Mouse (Mus musculus) forelimb bud, embryonic 11.5 days (tissue): Measurements from ENCODE around the gene Fbxw8.

Experiments
- DNase-seq: peaks from one replicate; pipeline ENCODE4 v3.0.0-alpha.2; 2012; ENCODE audit warnings: low read depth, low spot score

The Fbxw8 gene

DNA sequence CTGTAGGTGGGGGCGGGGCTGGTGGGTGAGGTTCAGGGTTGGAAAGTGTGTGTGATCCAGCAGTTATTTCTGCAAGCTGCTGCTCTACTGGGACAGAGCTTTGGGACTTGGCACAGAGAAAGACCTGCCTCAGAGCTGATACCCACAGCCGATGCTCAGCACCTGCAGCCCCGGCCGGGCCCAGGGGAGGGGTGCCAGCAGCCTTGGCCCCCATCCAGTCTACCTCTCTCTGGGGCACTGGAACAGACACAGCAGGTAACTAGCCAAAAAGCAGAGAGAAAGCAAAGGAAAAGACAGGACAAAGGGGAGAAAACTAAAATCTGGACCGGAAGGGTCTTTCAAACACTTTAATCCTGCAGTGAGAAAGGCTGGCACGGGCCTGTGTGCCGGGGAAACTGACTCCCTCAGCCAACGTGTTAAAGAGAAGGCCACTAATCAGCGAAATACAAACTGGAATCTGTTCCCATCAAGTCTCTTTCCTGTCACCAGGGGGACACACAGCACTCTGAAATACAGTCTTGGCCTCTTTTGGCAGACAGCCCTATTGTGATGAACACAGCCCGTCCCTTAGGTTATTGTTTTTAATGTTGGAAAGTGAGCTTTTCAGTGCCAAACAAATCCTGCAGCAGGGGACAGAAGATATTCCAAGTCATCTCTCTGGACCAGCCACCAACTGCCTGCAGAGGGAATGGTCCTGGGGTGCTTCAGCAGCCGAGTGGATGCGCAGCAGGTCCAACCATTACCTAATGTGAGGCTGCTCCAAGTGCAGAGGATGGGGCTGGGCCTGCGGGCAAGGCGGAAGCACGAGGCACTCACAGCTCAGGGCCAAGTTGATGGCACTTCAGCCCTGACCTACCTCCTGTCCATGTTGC, 78.3 kb downstream of the Fbxw8 start:
- DNase-seq: no peak

DNA sequence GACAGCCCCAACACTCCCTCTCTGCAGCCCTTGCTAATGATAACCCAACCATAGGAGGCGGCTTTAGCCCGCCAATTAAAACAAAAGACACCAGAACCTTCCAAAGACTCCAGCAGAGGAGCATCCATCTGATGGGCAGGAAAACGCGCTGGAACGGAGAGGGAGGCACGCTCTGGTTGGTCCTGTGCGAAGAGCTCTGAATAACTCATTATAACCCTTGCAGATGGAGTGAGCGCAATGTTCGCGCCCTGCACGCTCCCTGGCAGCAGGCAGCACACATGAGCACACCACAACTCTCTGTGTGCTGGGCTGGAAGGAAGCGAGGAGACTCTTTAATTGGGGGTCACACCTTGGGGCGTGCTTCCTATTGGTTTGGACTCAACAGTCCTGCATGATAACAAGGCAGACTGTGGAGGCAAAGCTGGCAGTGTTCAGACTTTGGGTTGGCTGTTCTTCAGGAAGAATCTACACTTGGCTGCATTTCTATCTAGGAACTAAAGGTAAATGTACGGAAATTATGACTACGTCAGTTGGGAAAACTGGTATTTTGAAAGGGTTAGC, 82.0 kb downstream of the Fbxw8 start:
- DNase-seq: no peak

DNA sequence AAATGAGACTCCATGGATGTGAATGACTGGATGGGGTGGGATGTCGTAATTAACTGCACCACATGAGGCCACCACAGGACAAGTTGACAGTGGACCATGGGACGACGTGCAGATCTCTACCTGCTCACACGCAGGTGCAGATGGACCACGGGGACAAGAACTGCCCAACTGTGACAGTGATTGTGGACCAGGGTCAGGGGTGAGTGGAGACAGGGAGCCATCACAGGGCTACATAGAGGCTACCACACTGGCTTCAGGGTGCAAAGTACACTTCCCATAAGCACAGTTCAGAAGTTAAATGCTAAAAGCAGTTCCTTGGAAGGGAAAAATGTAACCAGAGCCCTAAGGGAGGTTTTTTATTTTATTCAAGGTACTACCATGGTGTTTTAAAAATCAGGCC, 83.5 kb downstream of the Fbxw8 start:
- no peak for DNase-seq

DNA sequence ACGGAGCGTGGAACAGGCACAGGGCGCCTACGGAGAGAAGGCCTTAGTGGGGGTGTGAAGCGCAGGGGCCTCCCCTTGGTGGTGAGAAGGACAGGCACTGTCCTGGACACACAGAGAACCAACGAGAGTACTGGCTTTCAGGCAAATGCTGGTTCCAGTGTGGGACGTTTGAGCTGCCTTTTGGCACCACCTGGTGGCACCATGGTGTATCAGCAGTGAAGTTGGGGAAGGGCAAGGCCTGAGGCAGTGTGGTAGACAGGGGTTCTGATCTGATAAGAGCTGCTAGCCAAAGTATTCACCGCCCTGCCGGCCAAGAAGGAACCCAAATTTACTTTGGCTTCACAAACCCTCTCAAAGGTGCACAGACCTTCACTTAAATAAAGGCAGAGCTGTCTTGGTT, 85.9 kb downstream of the Fbxw8 start:
- DNase-seq: peak; percentile 71

DNA sequence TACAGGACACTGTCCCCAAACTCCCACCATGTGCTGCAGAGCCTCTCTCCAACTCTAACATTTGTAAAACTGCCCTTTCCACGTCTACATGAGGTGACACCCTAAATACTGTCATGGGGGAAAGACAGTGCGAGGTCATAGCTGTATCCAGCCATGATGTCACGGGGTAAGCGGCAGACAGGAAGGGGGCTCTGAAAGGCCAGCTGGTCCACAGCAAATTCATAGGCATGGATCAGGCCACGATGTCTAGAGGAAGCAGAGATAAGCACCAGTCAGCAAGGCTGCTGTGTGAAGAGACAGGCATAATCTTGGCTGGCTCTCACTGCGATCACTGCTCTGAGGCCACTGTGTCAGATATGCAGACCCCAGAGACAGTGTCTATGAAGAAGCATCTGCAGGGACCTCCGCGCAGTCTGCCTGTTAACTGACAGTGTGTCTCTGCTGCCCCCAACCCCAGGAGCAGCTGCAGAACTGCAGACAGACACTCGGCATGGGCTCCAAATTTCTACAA, 87.2 kb downstream of the Fbxw8 start:
- DNase-seq: no peak

DNA sequence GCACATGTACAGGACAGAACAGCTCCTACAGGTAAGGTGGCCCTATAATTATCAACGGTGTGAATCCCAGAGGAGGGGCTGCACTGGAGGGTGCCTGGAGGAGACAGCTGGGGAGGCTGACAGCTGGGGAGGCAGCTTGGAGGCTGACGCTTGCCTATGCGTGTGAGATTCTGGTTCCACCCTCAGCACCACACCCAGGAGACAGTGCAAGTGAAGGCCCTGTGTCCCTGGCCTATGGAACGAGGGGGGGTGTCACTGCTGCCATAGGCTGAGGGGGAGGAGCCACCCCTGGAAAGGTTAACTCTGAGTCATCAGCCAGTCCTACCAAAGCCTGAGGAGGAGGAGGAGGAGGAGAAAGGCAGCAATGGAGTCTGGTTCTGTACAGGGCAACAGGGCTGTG, 87.7 kb downstream of the Fbxw8 start:
- DNase-seq: no peak

DNA sequence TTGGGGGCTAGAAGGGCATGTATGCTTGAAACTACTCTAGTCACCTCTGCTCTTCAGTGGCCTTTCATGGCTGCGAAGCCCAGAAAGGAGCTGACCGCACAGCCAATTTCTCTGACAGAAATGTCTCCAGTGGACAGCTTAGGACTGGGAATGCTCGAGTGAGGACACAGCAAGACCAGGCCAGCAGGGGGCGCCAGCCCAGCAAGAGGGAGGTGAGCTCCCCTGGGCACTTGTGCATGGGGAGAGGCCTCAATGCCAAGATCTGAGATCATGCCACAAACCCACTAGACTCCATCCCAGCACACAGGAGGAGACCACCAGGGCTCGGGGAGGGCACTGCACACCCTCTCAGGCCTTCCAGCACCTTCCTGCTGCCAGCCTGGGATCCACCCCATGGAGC, 88.4 kb downstream of the Fbxw8 start:
- no peak for DNase-seq

DNA sequence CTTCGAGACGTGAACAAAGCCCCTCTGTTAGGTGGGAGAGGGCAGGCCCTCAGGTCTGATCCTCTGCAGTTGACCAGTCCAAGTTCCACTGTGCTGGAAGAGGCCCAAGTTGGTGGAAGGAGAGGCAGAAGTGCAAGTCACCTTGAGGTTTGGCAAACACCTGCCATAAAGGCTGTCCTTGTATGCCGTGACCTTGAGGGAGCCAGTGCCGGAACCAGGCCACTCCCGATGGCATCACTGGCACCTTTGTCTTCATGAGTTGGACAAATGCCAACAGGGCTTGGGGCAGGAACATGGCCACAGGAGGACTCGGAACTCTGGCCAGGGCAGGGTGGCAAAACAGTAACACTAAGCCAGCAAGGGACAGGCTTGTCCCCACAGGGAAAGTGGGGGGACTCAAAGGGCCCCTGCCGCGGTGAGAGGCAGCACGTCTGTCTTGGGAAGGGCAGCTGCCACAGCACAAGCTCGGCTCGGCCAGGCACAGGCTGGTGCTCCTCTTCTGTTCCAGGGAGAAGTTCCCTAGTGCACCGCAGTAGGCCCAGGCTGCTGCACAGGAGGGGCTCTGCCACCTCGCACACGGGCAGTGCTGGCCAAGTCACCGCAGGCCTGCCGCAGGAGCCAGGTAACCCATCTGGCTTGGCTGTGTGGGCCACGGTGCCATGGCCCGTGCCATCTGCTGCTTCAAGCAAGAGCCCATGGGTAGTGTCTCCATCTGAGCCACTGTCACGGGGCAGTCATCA, 89.6 kb downstream of the Fbxw8 start:
- no peak for DNase-seq

DNA sequence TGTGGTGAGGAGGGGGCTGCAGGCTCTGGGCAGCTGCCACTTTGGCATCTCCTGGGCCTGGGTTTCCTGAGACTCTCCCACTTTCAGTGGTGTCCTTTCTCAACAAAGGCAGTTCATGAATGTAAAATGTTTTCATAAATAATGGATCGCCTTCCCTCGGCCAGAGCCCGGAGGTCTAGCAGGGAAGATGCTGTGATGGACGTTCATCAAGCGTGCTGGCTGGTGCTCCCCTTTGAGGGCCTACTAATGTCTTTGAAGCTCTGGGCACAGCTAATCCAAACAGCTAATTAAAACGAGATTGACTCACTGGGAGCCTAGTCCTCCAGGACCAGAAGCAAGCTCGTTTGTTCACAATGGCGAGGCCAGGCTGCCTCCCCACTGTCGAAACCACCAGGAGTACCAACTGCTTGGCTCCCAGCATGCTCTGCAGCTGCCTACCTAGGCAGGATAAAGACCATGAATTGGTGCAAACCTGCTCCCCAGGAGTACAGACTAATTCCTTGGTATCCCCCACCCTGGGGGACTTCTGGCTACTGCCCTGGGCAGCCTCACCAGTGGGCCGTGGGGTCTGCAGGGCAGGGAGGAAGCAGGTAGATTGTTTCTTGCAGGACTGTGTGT, 90.9 kb downstream of the Fbxw8 start:
- no peak for DNase-seq

DNA sequence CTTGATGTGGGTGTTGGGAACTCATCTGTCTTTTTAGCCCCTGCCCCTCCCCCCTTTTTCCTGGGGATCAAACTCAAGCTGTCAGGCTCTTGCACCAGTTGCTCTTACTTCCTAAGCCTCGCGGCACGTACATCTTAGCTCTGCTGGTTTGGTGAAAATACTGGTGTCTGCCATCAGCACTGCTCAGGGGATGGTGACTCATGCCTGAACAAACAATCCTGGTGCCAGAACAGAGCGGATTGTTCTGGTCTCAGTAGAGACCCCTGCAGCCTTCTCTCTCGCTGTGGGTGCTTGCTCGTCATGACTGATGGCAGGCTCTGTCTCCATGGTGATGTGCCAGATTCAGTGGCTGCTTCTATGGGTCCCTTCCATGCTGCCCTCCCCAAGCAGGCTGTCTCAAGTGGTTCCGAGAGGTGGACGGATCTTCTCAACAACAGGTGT, 92.1 kb downstream of the Fbxw8 start:
- DNase-seq: no peak

DNA sequence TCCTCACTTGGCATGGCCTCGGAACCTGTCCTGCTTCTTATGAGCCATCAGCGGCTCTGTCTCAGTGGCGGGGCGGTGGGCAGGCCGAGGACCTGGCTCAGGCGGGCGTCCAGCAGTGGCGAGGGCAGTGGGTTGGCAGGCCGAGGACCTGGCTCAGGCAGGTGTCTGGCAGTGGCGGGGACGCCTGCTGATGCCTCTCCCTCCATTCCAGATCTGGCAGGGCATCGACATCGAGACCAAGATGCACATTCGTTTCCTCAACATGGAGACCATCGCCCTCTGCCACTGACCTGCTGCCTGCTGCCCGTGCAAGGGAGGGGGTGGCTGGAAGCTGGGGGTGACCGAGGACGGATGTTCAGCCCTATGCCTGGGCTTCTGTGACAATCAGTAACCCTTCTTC, 93.9 kb downstream of the Fbxw8 start:
- no peak for DNase-seq

DNA sequence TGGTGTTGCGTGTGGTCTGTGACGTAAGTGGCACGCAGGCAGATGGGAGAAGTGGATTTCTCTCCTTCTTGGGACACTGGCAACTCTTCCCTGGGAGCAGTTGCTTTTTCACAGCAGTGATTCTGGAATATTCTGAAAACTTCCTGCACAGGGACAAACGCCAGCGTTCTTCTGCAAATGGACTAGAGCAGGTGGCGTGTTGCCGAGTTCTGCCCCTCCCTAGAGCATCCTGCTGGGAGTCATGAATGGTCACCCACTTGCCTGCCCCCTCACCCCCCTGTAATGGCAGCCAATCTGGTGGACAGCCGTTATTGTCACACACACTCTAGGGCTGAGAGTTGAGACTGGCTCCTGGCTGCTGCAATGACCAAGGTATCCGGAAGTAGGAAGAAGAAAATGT, 95.6 kb downstream of the Fbxw8 start:
- no peak for DNase-seq

DNA sequence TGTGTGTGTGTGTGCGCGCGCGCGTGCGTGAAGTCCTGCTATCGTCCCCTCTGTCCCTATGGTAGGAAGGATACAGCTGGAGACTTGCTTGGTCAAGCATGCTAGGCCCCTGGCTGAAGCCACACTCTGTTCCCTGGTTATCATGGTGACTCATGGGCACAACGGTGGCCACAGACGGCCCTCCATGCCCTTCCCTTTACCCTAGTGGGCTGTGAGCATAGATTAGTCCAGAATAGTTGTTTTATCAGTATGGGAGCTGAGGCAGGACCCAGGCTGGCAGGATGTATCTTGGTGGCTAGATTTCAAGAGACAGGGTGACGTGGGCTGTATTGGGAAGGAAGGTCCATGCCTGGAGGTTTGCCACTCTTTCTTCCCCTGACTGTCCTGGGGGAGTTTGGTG, 96.4 kb downstream of the Fbxw8 start:
- DNase-seq: no peak

DNA sequence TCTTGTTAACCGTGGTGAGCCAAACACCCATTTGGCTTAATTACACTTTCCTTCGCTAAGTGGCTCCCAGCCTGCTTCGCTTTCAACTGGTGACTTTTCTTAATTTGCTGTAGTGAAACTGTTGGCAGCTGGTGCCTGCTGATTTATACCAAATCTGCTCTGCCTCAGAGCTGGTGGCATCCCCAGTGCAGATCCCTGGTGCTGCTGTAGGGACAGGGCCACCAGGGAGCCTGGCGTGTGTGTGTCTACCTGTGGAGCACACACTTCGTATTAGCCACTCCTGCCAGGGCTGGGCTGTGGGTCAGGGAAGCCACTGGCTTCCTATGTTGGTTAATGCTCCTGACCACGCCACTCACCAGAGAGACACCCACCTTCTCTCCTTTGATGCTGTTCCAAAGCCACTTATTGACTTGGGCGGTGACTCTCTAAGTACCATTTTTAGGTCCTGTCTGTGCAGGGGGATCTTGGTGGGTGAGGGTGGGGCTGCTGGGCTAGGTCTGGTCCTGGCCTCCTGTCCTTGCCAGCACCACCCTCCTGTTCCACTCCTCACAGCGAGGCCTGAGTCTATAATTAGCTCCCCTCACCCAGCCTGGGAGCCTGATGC, 97.7 kb downstream of the Fbxw8 start:
- DNase-seq: peak; percentile 67

DNA sequence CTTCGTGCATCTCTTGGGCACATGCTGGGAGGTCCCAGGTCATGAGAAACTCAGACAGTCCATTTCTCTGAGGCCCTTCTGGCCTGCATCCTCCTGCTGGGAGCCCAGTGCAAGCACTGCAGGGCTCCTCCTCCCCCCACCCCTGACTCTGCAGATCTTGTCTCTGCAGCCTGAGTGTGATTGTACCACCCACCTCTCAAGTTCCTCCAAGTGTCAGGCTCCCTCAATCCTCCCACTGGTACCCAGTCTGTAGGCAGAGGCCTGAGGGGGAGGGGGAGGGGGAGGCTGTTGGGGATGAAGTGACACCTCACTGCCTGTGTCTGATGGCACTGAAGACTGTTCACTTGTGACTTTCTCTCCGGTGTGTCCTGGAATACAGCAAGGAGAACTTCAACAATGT, 102.1 kb downstream of the Fbxw8 start:
- DNase-seq: no peak

DNA sequence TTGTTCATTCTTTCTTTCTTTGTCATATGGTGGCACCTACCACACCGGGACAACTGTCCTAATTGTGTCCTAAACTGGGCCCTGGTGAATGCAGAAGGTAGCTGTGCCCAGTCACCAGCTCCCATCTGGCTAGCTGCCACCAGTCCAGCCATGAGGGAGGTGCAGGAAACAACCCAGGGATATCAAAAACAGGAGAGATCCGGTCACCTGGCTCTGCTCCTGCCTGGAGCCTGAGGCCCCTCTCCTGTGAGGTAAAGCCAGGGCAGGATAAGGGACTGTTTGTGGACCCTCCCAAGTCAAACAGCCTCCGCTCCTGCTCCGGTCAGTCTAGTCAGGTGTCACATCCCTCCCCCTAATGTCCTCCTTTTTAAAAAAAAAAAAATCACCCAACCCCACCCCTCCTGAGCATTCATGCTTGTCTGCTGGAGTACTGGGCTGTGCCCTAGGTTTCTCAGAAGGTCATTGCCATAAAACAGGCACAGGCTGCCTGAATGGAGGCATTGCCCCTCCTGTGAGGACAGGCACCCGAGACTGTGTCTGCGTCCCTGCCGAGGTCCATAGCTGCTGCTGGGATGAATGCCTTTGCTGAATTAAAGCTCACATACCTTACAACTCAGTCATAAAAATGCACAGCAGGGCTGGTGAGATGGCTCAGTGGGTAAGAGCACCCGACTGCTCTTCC, 103.1 kb downstream of the Fbxw8 start:
- no peak for DNase-seq

DNA sequence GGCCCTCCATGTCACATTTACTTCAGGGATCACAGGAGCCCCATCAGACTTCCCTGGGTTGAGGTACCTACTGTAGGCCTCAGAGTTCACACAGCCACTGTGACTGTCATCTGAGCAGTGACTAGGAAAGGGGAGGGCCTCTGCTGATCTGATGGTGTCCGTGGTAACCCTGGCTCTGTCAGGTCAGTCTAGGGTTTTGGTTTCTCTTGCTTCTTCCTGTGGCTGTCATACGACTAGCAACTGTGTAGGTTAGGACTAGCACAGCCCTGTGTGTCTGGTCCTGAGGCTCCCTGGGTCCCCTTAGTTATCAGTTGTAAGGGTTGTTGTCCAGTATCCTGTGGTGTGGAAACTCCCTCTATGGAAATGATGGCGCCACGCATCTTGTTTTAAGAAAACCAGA, 104.5 kb downstream of the Fbxw8 start:
- DNase-seq: no peak

DNA sequence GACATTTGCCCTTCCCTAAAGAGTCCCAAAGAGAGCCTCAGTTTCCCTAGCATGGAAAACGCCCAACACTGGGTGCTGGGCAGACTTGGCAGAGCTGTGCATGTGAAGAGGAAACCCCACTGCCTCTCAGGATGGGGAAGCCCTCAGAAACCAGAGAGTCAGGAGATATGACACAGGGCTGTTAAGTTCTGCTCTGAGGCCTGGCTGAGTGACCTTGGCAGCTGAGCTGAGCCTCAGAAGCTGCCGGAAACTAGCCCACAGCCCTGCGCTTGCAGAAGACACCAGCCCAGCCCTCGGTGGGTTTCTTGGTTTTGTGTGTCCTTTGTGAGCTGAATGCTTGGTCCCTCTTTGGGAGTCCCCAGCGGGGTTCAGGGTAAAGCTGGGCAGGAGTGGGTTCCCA, 106.3 kb downstream of the Fbxw8 start:
- no peak for DNase-seq

DNA sequence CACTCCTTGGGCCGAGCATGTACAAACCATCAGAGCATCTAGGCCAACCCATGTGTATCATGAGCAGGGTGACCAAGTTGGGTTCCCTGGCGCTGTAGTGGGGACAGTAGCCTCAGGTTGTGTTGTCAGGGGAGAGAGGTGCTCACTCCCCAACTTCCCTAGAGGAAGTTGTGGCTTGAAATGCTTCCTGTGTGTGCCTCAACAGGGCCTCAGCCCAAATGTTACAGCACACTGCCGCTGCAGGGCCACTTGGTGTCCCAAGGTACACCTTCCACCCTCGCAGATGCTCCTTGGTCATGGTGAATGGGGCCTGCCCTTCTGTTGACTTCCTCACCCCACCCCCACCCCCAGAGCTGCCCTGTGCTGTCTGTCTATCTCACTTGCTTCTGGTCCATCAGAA, 106.9 kb downstream of the Fbxw8 start:
- no peak for DNase-seq

DNA sequence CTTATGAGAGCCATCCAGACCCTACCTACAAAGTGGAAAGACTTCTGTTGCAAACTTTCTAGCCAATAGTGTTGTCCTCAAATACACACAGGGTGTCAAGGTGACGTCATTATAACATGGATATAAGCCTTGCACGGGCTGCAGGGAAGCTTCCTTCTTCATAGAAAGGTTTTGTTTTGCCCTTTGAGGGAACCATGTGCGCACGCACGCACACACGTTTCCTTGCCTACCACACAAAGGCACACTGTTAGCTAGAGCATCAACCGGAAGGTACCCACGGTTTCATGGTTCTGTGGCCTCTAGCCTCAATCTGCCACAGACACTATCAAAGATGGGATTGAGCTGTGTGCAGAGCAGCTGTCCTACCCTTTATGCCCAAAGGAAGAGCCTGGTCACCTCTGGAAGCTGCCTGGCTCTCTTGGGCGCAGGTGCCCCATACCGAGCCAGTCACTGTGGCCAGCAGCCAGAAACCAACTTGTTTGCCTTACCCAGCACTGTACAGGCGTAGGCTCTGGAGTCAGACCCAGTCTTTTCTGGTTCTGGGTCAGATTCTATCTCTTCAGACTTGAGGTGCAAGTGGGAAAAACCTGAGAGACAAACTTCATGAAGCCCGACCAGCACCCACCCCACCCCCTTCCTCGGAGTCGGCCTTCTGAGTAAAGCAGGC, 108.0 kb downstream of the Fbxw8 start:
- DNase-seq: no peak

DNA sequence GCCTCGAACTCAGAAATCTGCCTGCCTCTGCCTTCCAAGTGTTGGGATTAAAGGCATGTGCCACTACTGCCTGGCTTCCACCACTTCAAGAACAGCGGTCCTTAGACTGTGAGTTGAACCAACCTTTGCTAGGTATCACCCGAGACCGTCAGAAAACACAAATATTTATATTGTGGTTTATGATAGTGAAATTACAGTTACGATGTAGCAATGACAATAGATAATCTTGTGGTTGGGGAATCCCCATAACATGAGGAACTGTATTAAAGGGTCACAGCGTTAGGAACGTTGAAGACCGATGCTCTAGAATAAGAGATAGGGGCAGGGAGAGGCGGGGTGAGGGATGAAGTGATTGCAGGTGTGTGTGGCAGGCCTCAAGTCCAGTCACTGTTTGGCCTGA, 109.9 kb downstream of the Fbxw8 start:
- DNase-seq: no peak
